Mouse (Mus musculus) brain, embryonic 14.5 days (tissue): ENCODE results near the gene 4933405L10Rik.

Experiments used
- CTCF ChIP-seq: fragments of 200-500 bp; IDR thresholded peaks from 2 replicates; pipeline ENCODE4 v1.5.1; 2012; ENCODE audit warnings: inconsistent platforms, mild to moderate bottlenecking, moderate library complexity, borderline replicate concordance; ENCODE audit not compliant: insufficient read depth, insufficient read length; ENCODE audit errors: extremely low read depth
- POLR2A ChIP-seq: fragments of 200-500 bp; IDR thresholded peaks from 2 replicates; pipeline ENCODE4 v1.6.1; 2012; ENCODE audit warnings: mild to moderate bottlenecking, inconsistent platforms, borderline replicate concordance; ENCODE audit not compliant: poor library complexity, insufficient read depth, insufficient read length, severe bottlenecking; ENCODE audit errors: extremely low read depth

- TF ChIP-seq CTCF (no peak), POLR2A (no peak)
Observed at GRCm38 (mm10) chr8:105686551-105686950, 20.9 kb upstream of the 4933405L10Rik start.
